Mouse (Mus musculus): ENCODE measurements around the gene Fgfr2. TPM values are rescaled to one million over a fixed set of nuclear protein-coding genes. Genes with fewer than 3 reads are reported as not detected.

The Fgfr2 gene
- polyA plus RNA-seq, 1 experiment from 2014 or later, result 24.9 TPM

DNA sequence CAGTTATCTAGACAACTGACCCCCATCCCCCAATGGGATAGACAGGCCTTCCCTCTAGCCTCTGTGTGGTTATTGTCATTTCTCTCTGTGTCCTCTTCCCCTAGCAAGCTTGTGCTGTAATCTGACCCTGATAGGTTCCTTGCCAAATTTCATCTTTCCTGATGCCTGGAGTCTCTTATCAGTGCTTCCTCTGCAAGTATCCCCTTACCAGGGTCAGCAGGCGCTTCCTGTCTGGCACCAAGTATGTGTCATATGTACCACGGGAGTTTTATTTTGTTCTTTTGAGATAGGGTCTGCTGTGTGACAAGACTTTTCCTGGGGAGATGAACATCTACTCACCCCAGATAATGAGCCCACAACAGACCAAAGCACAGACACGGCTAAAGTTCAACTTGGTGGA lies 844.5 kb downstream of the Fgfr2 start:
- WGBS (ENCODE audit: insufficient replicate concordance), result 28% methylated on average over 3 of the region's 3 CpGs
- Histone ChIP-seq H3K27ac (ENCODE audit: low read depth, low read length) (no peak overlapping the region), H3K4me3 (ENCODE audit: low read depth, low read length) (no peak overlapping the region), H3K36me3 (ENCODE audit: control insufficient read depth, insufficient read depth, low read length) (no peaks in the 10 kb centered on the region), H3K9ac (ENCODE audit: low read depth, low read length) (no peak overlapping the region), H3K27me3 (ENCODE audit: control insufficient read depth, insufficient read depth, low read length) (0 out of 2 replicates have a peak, but pooled peaks cover 2% of the 10 kb centered on the region), H3K9me3 (replicated peaks; ENCODE audit: control insufficient read depth, low read length) (no peaks in the 10 kb centered on the region), H3K4me1 (ENCODE audit: control insufficient read depth, insufficient read depth, low read length) (peaks cover 13% of the 10 kb centered on the region), H3K4me2 (no peak overlapping the region; the same call in 1 of the 2 replicates)
- peak; percentile 11; the same call in 1 of the 2 replicates for ATAC-seq (replicated peaks; ENCODE audit: insufficient number of reproducible peaks, low FRiP score, low TSS enrichment)

DNA sequence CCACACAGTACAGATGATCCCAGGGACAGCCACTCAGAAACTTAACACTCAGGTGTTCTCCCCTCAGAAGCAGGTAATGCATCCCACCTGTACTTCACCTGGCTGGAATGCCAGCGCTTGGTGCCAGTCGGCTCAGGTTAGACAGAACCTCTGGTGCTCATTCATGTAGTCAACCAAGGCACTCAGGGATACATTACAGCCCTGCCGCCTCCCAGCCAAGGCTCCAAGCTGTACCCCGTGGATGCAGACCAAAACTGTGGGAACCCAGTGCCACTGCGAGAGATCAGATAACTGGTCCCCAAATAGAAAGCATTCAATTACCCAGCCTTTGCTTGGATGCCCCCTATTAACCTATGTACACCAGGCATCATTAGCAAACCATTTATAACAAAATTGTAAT lies 846.9 kb downstream of the Fgfr2 start:
- H3K9me3 ChIP-seq (replicated peaks; ENCODE audit: control insufficient read depth, low read length), result no peaks in the 10 kb centered on the region; the same call in 1 of the 2 replicates
- H3K9ac ChIP-seq (ENCODE audit: low read depth, low read length), result no peak overlapping the region
- no peak overlapping the region for H3K4me3 ChIP-seq (ENCODE audit: low read depth, low read length)
- peaks cover 10% of the 10 kb centered on the region for H3K4me1 ChIP-seq (ENCODE audit: control insufficient read depth, insufficient read depth, low read length)
- H3K27ac ChIP-seq (ENCODE audit: low read depth, low read length), result no peak overlapping the region
- no peak overlapping the region for H3K4me2 ChIP-seq
- ATAC-seq (replicated peaks; ENCODE audit: insufficient number of reproducible peaks, low FRiP score, low TSS enrichment), result no peak
- 0 out of 2 replicates have a peak, but pooled peaks cover 2% of the 10 kb centered on the region for H3K27me3 ChIP-seq (ENCODE audit: control insufficient read depth, insufficient read depth, low read length)
- WGBS (ENCODE audit: insufficient replicate concordance), result 79% methylated on average over 5 of the region's 5 CpGs
- no peaks in the 10 kb centered on the region for H3K36me3 ChIP-seq (ENCODE audit: control insufficient read depth, insufficient read depth, low read length)

- no peak for ATAC-seq (replicated peaks; ENCODE audit: insufficient number of reproducible peaks, low FRiP score, low TSS enrichment)
These were observed 849.2 kb downstream of the Fgfr2 start for GRCm38 (mm10) chr7:132273741-132274513.

GRCm38 (mm10) chr7:132272984-132273383 lies 850.2 kb downstream of the Fgfr2 start:
- no peaks in the 10 kb centered on the region for H3K36me3 ChIP-seq (ENCODE audit: control insufficient read depth, insufficient read depth, low read length)
- H3K4me3 ChIP-seq (ENCODE audit: low read depth, low read length), result no peak overlapping the region
- H3K27ac ChIP-seq (ENCODE audit: low read depth, low read length), result no peak overlapping the region
- H3K27me3 ChIP-seq (ENCODE audit: control insufficient read depth, insufficient read depth, low read length), result no peaks in the 10 kb centered on the region
- 90% methylated on average over 5 of the region's 5 CpGs for WGBS (ENCODE audit: insufficient replicate concordance)
- ATAC-seq (replicated peaks; ENCODE audit: insufficient number of reproducible peaks, low FRiP score, low TSS enrichment), result no peak
- H3K9ac ChIP-seq (ENCODE audit: low read depth, low read length), result no peak overlapping the region
- H3K4me2 ChIP-seq, result no peak overlapping the region
- H3K4me1 ChIP-seq (ENCODE audit: control insufficient read depth, insufficient read depth, low read length), result no peaks in the 10 kb centered on the region
- H3K9me3 ChIP-seq (replicated peaks; ENCODE audit: control insufficient read depth, low read length), result no peaks in the 10 kb centered on the region; the same call in 1 of the 2 replicates

More at GRCm38 (mm10) chr7:132273741-132274513, 849.2 kb downstream of the Fgfr2 start:
- Histone ChIP-seq H3K4me3 (ENCODE audit: low read depth, low read length) (no peak overlapping the region), H3K4me2 (no peak overlapping the region), H3K36me3 (ENCODE audit: control insufficient read depth, insufficient read depth, low read length) (no peaks in the 10 kb centered on the region), H3K9ac (ENCODE audit: low read depth, low read length) (no peak overlapping the region), H3K4me1 (ENCODE audit: control insufficient read depth, insufficient read depth, low read length) (peaks cover 8% of the 10 kb centered on the region), H3K27ac (ENCODE audit: low read depth, low read length) (no peak overlapping the region), H3K27me3 (ENCODE audit: control insufficient read depth, insufficient read depth, low read length) (no peaks in the 10 kb centered on the region), H3K9me3 (replicated peaks; ENCODE audit: control insufficient read depth, low read length) (no peaks in the 10 kb centered on the region; the same call in 1 of the 2 replicates)
- 63% methylated on average over 2 of the region's 2 CpGs for WGBS (ENCODE audit: insufficient replicate concordance)

- Histone ChIP-seq H3K4me1 (ENCODE audit: control insufficient read depth, insufficient read depth, low read length) (no peaks in the 10 kb centered on the region), H3K9ac (ENCODE audit: low read depth, low read length) (no peak overlapping the region), H3K4me3 (ENCODE audit: low read depth, low read length) (no peak overlapping the region), H3K36me3 (ENCODE audit: control insufficient read depth, insufficient read depth, low read length) (no peaks in the 10 kb centered on the region), H3K4me2 (no peak overlapping the region), H3K27ac (ENCODE audit: low read depth, low read length) (no peak overlapping the region), H3K9me3 (replicated peaks; ENCODE audit: control insufficient read depth, low read length) (no peaks in the 10 kb centered on the region; the same call in 1 of the 2 replicates), H3K27me3 (ENCODE audit: control insufficient read depth, insufficient read depth, low read length) (no peaks in the 10 kb centered on the region)
- ATAC-seq (replicated peaks; ENCODE audit: insufficient number of reproducible peaks, low FRiP score, low TSS enrichment), result no peak
- 80% methylated on average over 8 of the region's 8 CpGs for WGBS (ENCODE audit: insufficient replicate concordance)
These were observed 852.8 kb downstream of the Fgfr2 start for GRCm38 (mm10) chr7:132270364-132270763.

DNA sequence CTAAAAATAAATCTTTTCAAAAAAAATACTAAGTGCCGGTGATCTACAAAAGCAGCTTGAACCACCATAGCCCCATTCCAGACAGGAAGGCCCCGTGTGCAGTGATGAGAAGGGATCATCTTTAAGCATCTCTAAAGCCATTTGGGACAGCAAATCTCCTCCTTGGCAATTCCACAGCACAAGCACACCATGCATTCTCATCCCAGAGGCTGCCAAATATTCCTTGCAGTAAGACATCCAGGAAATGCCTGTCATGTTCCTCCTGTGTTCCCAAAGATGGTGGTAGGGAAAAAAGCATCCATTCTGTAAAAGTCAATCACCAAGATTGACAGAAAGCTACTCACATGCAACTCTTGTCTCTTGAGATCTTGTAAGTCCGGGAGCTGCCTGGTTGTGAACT lies 853.5 kb downstream of the Fgfr2 start:
- 75% methylated on average over 3 of the region's 3 CpGs for WGBS (ENCODE audit: insufficient replicate concordance)
- no peaks in the 10 kb centered on the region for H3K27me3 ChIP-seq (ENCODE audit: control insufficient read depth, insufficient read depth, low read length)
- H3K9me3 ChIP-seq (replicated peaks; ENCODE audit: control insufficient read depth, low read length), result no peaks in the 10 kb centered on the region; the same call in 1 of the 2 replicates
- H3K9ac ChIP-seq (ENCODE audit: low read depth, low read length), result no peak overlapping the region
- H3K4me1 ChIP-seq (ENCODE audit: control insufficient read depth, insufficient read depth, low read length), result peaks cover 1% of the 10 kb centered on the region; the same call in 1 of the 2 replicates
- H3K36me3 ChIP-seq (ENCODE audit: control insufficient read depth, insufficient read depth, low read length), result no peaks in the 10 kb centered on the region
- no peak for ATAC-seq (replicated peaks; ENCODE audit: insufficient number of reproducible peaks, low FRiP score, low TSS enrichment)
- H3K4me3 ChIP-seq (ENCODE audit: low read depth, low read length), result no peak overlapping the region
- H3K4me2 ChIP-seq, result no peak overlapping the region
- H3K27ac ChIP-seq (ENCODE audit: low read depth, low read length), result no peak overlapping the region

DNA sequence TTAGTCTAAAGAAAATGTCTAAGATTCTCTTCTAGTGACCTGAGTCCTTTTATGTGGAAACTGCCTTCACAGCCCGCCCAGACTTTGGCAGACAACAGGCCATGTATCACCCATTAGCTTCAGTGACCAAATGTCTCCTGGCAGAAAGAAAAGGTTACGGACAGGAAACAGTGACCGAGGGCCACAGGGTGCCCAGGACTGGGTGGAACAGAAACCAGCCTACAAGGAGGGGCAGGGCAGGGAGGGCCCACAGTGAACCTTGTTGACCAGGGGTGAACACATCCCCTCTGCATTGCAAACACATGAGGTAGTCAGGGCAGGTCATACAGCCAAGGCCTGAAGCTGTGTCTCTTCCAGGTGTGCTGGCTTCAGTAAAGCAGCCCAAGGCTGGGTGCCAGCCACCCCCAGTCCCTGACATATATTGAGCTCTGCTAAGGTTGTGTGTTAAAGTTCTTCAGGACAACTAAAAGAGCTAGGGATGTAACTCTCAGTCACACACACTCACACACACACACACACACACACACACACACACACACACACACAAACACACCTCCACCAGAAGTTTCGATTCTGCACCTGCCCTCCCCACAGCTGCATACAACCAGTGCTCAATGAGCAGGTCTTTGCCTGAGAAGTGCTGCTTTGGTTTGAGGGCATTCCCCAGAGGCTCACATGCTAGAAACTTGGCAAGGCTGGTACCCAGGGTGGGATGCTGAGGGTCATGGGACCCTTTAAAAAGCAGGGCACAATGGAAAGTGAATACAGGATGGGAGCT lies 855.2 kb downstream of the Fgfr2 start:
- H3K27me3 ChIP-seq (ENCODE audit: control insufficient read depth, insufficient read depth, low read length), result no peaks in the 10 kb centered on the region
- H3K4me3 ChIP-seq (ENCODE audit: low read depth, low read length), result no peak overlapping the region
- H3K9ac ChIP-seq (ENCODE audit: low read depth, low read length), result no peak overlapping the region
- no peaks in the 10 kb centered on the region; the same call in 1 of the 2 replicates for H3K9me3 ChIP-seq (replicated peaks; ENCODE audit: control insufficient read depth, low read length)
- H3K27ac ChIP-seq (ENCODE audit: low read depth, low read length), result no peak overlapping the region
- H3K4me2 ChIP-seq, result no peak overlapping the region
- ATAC-seq (replicated peaks; ENCODE audit: insufficient number of reproducible peaks, low FRiP score, low TSS enrichment), result no peak
- H3K4me1 ChIP-seq (ENCODE audit: control insufficient read depth, insufficient read depth, low read length), result peaks cover 11% of the 10 kb centered on the region
- no peaks in the 10 kb centered on the region for H3K36me3 ChIP-seq (ENCODE audit: control insufficient read depth, insufficient read depth, low read length)
- WGBS (ENCODE audit: insufficient replicate concordance), result 76% methylated on average over 4 of the region's 4 CpGs

DNA sequence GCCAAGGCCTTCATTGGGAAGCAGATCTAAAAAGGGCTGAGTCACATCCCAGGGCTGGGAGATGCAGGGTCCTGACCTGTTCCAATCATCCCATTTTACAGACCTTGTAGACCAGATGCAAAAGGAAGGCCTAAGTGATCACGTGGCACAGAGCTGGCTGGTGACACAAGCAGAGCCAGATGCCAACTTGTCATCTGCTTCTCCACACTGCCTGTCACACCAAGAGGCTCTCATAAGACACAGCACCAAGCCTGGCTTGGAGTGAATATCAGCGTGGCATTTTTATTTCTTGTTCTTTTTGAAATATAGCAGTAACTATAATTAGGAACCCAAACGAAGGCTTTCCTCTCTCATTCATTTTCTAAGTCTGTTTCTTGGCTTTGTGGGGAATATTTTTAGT lies 858.4 kb downstream of the Fgfr2 start:
- Histone ChIP-seq H3K27me3 (ENCODE audit: control insufficient read depth, insufficient read depth, low read length) (no peaks in the 10 kb centered on the region), H3K4me3 (ENCODE audit: low read depth, low read length) (no peak overlapping the region), H3K36me3 (ENCODE audit: control insufficient read depth, insufficient read depth, low read length) (0 out of 2 replicates have a peak, but pooled peaks cover 2% of the 10 kb centered on the region), H3K9me3 (replicated peaks; ENCODE audit: control insufficient read depth, low read length) (no peaks in the 10 kb centered on the region), H3K4me1 (ENCODE audit: control insufficient read depth, insufficient read depth, low read length) (peaks cover 15% of the 10 kb centered on the region), H3K9ac (ENCODE audit: low read depth, low read length) (no peak overlapping the region), H3K4me2 (no peak overlapping the region), H3K27ac (ENCODE audit: low read depth, low read length) (no peak overlapping the region)
- ATAC-seq (replicated peaks; ENCODE audit: insufficient number of reproducible peaks, low FRiP score, low TSS enrichment), result no peak
- 59% methylated on average over 3 of the region's 3 CpGs for WGBS (ENCODE audit: insufficient replicate concordance)

Data from heart, embryonic 11.5 days (tissue).